Mouse (Mus musculus): ENCODE data around the gene Fgf23. TPM values are rescaled to one million over a fixed set of nuclear protein-coding genes. Genes with fewer than 3 reads are reported as not detected.

The Fgf23 gene
- total and polyA plus RNA-seq, 3 experiments: 0.22 TPM; not detected in 2

DNA sequence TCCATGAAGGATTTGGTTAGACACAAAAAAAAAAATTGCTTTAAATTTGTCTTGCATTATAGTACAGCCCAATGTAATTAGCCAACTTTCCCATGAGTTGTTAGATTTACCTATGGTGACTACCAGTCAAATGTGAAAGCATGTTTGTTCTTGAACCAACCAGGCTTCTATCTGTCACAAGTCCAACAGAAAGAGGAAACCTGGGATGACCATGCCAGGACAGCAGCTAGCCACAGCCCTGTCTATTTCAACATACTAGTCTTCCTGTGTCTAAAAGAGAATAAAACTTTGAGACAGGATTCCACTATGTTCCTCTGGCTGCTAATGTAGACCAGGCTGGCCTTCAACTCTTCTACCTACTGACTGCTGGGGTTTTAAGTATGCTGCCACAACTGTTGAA lies 34.7 kb downstream of the Fgf23 start:
- ATAC-seq (ENCODE audit: extremely low read depth, insufficient number of reproducible peaks, low FRiP score, poor library complexity, severe bottlenecking): no peak
- TF ChIP-seq GATA1 (IDR thresholded peaks at IDR 0.05; ENCODE audit: borderline replicate concordance, low read length): no peak
- TF ChIP-seq GATA2 (IDR thresholded peaks at IDR 0.05; ENCODE audit: borderline replicate concordance, low read depth, low read length): no peak
- TF ChIP-seq CTCF (IDR thresholded peaks at IDR 0.05; ENCODE audit: low read depth, low read length): no peak
- TF ChIP-seq POLR2AphosphoS5 (IDR thresholded peaks at IDR 0.05; ENCODE audit: insufficient replicate concordance, low read depth, low read length): no peak
- TF ChIP-seq TAL1 (conservative IDR thresholded peaks at IDR 0.05; ENCODE audit: low read depth, low read length): no peak
- Histone ChIP-seq H3K36me3 (replicated peaks) (peaks cover 4% of the 10 kb centered on the region), H3K4me3 (ENCODE audit: low read depth, low read length) (no peak overlapping the region), H3K9me3 (replicated peaks) (no peaks in the 10 kb centered on the region), H3K27me3 (ENCODE audit: insufficient read depth, low read length) (peaks cover 28% of the 10 kb centered on the region), H3K4me1 (ENCODE audit: insufficient read depth, low read depth, low read length) (peaks cover 16% of the 10 kb centered on the region)
- DNase-seq (ENCODE audit: low spot score): no peak

GRCm38 (mm10) chr6:127108368-127109060 lies 35.8 kb downstream of the Fgf23 start:
- Histone ChIP-seq H3K27me3 (ENCODE audit: insufficient read depth, low read length) (peaks cover 33% of the 10 kb centered on the region), H3K36me3 (replicated peaks) (peaks cover 2% of the 10 kb centered on the region), H3K4me1 (ENCODE audit: insufficient read depth, low read depth, low read length) (peaks cover 16% of the 10 kb centered on the region), H3K4me3 (ENCODE audit: low read depth, low read length) (peak overlapping the region; percentile 77), H3K9me3 (replicated peaks) (no peaks in the 10 kb centered on the region)
- ATAC-seq (ENCODE audit: extremely low read depth, insufficient number of reproducible peaks, low FRiP score, poor library complexity, severe bottlenecking) (no peak), DNase-seq (ENCODE audit: low spot score) (no peak)
- no peak for TF ChIP-seq TAL1 (conservative IDR thresholded peaks at IDR 0.05; ENCODE audit: low read depth, low read length)

DNA sequence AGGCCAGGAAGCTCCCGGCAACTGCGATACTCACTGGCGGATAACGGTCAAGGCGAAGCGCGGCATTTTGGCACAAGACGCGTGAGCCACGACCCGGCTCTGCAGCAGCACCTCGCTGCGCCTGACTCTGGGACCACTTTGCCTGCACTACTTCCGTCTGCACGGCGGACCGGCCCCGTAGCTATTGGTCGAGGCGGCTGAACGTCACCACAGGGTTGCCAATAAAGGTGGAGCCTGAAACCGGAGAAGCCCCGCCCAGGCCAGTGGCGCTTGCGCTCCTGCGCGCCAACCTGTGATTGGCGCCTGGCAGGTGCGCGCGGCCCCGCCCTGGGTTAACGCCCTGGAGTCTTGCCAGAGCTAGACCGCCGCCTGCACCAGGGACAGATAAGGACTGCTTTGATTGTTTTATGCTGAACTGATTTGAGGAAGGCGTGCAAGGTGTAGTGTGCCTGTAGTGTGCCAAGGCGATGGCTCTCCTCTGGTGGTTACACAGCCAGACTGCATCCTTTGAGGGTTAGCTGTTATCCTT lies 36.8 kb downstream of the Fgf23 start, which contains the start of gene Tigar:
Tigar (minus strand) TSS at position 156 of the 529 bp plus-strand sequence.
- Histone ChIP-seq H3K4me3 (ENCODE audit: low read depth, low read length) (peak within 1 kb of the TSS; percentile 77), H3K9me3 (replicated peaks) (no peaks in the 10 kb centered on the region), H3K27me3 (ENCODE audit: insufficient read depth, low read length) (peaks cover 39% of the 10 kb centered on the region), H3K36me3 (replicated peaks) (peaks cover 2% of the 10 kb centered on the region), H3K4me1 (ENCODE audit: insufficient read depth, low read depth, low read length) (peaks cover 16% of the 10 kb centered on the region)
- ATAC-seq (ENCODE audit: extremely low read depth, insufficient number of reproducible peaks, low FRiP score, poor library complexity, severe bottlenecking): peak; percentile 99
- TF ChIP-seq TAL1 (conservative IDR thresholded peaks at IDR 0.05; ENCODE audit: low read depth, low read length) (0 out of 2 replicates have a peak, but pooled peaks have one; percentile 30), POLR2AphosphoS5 (IDR thresholded peaks at IDR 0.05; ENCODE audit: insufficient replicate concordance, low read depth, low read length) (no peak)
- DNase-seq (ENCODE audit: low spot score): peak; percentile 83

GRCm38 (mm10) chr6:127114753-127115456 lies 42.2 kb downstream of the Fgf23 start:
- Histone ChIP-seq H3K4me1 (ENCODE audit: insufficient read depth, low read depth, low read length) (no peaks in the 10 kb centered on the region), H3K9me3 (replicated peaks) (no peaks in the 10 kb centered on the region), H3K4me3 (ENCODE audit: low read depth, low read length) (no peak overlapping the region), H3K36me3 (replicated peaks) (no peaks in the 10 kb centered on the region), H3K27me3 (ENCODE audit: insufficient read depth, low read length) (peaks cover 61% of the 10 kb centered on the region)
- no peak for TF ChIP-seq TAL1 (conservative IDR thresholded peaks at IDR 0.05; ENCODE audit: low read depth, low read length)
- no peak for TF ChIP-seq POLR2AphosphoS5 (IDR thresholded peaks at IDR 0.05; ENCODE audit: insufficient replicate concordance, low read depth, low read length)
- DNase-seq (ENCODE audit: low spot score) (no peak), ATAC-seq (ENCODE audit: extremely low read depth, insufficient number of reproducible peaks, low FRiP score, poor library complexity, severe bottlenecking) (no peak)

GRCm38 (mm10) chr6:127122221-127122806 lies 49.6 kb downstream of the Fgf23 start:
- Histone ChIP-seq H3K27me3 (ENCODE audit: insufficient read depth, low read length) (peaks cover 22% of the 10 kb centered on the region), H3K4me1 (ENCODE audit: insufficient read depth, low read depth, low read length) (peaks cover 17% of the 10 kb centered on the region), H3K9me3 (replicated peaks) (no peaks in the 10 kb centered on the region), H3K36me3 (replicated peaks) (peaks cover 24% of the 10 kb centered on the region), H3K4me3 (ENCODE audit: low read depth, low read length) (no peak overlapping the region)
- no peak for TF ChIP-seq TAL1 (conservative IDR thresholded peaks at IDR 0.05; ENCODE audit: low read depth, low read length)
- TF ChIP-seq CTCF (IDR thresholded peaks at IDR 0.05; ENCODE audit: low read depth, low read length): peak; percentile 58; the same call in 1 of the 2 replicates
- no peak for DNase-seq (ENCODE audit: low spot score)
- ATAC-seq (ENCODE audit: extremely low read depth, insufficient number of reproducible peaks, low FRiP score, poor library complexity, severe bottlenecking): peak; percentile 62; the same call in 1 of the 2 replicates

DNA sequence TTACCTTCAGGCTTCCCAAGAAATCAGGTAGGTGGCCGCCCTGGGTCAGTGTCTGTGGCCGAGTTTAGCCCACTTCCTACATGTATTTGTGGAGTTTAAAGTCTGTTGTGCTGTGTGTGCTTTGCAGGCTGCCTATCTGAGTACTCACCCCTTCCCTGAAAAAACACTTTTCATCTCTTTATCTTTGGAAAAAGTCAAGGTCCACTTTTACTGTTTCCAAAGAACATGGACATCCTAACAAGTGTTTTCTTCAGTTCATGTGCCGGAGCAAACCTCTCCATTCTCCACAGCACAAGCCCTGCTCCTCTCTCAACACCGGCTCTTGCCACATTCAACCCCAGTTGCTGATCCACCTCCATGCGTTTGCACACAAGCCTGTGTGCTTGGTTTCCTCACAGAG lies 50.3 kb downstream of the Fgf23 start:
- no peak for ATAC-seq (ENCODE audit: extremely low read depth, insufficient number of reproducible peaks, low FRiP score, poor library complexity, severe bottlenecking)
- TF ChIP-seq POLR2AphosphoS5 (IDR thresholded peaks at IDR 0.05; ENCODE audit: insufficient replicate concordance, low read depth, low read length) (no peak), CTCF (IDR thresholded peaks at IDR 0.05; ENCODE audit: low read depth, low read length) (no peak), GATA1 (IDR thresholded peaks at IDR 0.05; ENCODE audit: borderline replicate concordance, low read length) (no peak), GATA2 (IDR thresholded peaks at IDR 0.05; ENCODE audit: borderline replicate concordance, low read depth, low read length) (no peak), TAL1 (conservative IDR thresholded peaks at IDR 0.05; ENCODE audit: low read depth, low read length) (no peak)
- DNase-seq (ENCODE audit: low spot score): no peak

More for the DNA sequence above, 50.3 kb downstream of the Fgf23 start:
- Histone ChIP-seq H3K9me3 (replicated peaks) (no peaks in the 10 kb centered on the region), H3K4me1 (ENCODE audit: insufficient read depth, low read depth, low read length) (peaks cover 21% of the 10 kb centered on the region), H3K4me3 (ENCODE audit: low read depth, low read length) (no peak overlapping the region), H3K36me3 (replicated peaks) (peaks cover 31% of the 10 kb centered on the region), H3K27me3 (ENCODE audit: insufficient read depth, low read length) (peaks cover 17% of the 10 kb centered on the region)
